Mouse (Mus musculus) spleen, postnatal 36 days (tissue): Measurements from ENCODE around the gene Gm10643.
A peak's percentile ranks its signal among the peaks of the same experiment; 100 is the strongest.

Source experiments
- DNase-seq, 2 experiments: peaks; one replicate each; pipeline ENCODE4 v3.0.0; 2022; ENCODE audit warnings: low spot score in 2 of 2, mixed read lengths in 1 of 2

Gm10643 gene

DNA sequence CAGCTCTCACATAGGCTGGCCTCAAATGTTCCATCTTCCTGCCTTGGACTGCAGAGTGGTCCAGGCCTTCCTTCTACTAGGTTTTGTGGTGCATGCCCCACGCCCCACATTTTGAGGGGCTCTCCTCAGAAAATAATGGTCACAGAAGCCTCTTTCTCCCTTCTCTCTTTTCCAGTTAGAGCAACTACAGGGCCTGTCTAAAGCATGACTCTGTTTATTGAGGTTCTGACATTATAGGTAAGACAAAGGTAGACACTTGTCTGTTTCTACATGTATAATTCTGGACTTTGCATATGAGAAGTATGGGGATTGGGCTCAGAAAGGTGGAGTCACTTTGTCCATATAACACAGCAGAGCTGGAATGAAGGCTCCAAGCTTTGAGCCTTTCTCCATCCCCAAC, at the start of gene Gm10643:
Gm10643 (minus strand) TSS at position 101 of the 400 bp plus-strand sequence.
- DNase-seq: no peak

DNA sequence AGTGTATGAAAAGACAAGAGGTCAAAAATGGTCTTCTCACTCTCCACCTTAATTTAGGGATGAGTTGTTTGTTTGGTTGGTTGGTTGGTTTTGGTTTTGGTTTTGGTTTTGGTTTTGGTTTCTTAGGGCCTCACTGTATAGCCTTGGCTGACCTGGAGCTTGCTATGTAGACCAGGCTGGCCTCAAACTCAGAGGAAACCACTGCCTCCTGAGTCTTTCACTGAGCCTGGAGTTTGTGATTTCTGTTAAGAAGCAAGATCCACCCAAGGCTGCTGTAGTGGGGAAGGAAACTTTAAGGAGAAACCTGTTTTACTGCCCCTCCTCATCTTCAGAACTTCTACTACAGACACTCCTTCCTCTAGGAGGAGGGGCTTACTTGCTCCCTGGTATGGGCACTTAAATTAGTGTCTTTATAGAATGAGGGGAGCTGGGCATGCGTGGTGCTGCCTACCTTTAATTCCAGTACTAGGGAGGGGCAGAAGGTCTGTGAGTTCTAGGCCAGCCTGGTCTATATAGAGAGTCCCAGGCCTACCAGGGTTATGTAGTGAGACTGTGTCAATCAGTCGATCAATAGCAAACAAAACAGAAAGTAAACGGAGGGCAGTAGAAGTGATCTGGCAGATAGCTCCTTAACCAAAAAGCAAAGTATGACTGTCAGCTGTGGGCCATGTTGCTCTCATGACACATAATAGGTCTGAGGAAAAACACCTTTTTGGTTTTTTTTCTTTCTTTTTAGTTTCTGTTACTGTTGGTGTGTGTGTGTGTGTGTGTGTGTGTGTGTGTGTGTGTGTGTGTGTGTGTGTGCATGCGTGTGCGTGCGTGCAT, 41.5 kb upstream of the Gm10643 start:
- DNase-seq: no peak

DNA sequence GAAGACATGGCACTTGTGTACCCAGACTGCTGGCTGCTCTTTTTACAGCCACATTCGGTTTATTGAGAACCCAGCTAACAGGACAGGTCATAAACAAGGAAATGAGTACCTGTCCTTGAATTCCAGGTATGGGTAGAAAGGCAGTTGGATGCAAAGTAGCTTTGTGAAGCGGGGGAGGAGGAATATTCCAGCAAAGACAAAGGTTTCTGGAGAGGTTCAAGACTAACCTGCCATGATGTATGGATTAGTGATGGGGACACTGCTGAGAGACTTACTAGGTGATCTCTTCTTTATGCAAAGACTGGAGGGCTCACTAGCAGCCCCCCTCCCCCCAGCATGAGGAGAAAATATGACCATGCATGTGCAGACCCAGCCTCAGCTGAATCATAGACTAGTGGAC, 40.7 kb upstream of the Gm10643 start:
- DNase-seq: no peak

DNA sequence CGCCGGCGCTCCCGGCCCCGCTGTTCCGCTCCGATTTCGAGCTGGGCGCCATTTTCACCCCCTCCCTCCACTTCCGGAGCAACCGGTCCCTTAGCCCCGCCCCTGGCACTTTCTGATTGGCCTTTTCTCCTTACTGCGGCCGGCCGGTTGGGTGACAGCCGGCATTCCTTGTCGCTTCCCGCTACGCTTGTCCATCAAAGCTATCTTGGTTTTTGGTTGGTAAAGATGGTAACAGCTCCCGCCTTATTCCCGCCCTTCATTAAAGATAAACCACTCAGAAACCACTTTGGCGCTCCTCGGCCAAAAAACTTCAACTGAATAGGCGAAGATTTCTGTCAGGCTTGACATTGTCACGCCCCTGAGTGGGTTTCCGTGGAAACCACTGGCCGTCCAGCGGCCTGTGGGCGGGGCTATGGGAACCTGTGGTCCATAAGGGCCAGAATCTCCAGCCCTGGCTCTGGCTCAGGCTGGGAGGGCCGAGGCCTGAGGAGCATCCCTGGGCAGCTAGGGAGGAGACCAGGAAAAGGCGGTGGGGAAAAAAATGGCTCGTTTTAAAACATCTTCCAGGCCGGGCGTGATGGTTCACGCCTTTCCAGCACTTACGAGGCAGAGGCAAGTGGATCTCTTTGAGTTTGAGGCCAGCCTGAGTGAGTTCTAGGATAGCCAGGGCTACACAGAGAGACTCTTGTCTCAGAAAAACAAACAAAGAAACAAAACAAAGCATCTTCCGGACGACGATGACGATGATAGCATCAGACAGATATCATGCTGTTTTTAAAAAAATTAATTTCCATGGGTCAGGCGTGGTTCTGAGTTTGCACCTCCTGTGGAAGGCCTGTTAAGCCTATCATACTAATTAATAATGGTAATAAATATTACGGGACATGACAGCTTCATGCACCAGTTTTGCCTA, 40.0 kb upstream of the Gm10643 start, which contains the start of gene Dcaf15:
Dcaf15 (minus strand) TSS at position 72 of the 913 bp plus-strand sequence.
- peak; percentile 98 to 99 for DNase-seq

DNA sequence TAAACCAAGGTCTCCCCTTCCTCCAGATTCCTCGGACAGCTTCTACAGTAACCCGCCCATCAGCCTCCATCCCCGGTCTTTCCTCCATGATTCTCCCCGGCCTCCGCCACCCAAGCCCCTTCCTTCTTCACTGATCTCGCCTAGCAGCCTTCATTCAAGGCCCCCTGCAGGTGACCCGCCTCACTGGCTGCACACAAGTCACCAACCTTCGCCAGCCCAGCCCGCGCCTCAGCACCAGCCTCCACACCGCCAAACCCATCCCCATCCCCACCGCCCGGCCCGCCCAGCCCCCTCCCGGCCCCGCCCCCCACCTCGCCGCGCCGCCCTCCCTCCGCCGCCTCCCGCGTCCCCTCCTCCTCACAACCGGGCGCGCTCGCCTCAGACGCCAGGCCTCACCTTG, 39.3 kb upstream of the Gm10643 start:
- DNase-seq: peak; percentile 75 to 78

DNA sequence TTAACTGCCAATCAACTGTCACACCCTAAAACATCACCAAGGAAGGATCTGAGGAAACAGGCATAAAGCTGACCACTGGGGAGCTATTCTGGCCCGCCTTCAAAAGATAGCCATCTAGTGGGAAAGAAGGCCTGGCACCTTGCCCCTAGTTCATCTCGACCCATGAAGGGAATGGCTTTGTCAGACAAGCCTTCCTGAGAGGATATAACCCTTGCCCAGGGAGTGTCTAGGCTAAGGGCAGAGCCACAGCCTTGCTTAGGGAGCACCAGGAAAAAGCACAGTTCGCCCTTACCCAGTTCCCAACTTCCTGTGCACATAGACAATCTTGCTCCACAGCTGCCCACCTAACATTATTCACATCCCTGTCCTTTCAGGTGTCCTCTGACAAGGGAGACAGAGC, 38.7 kb upstream of the Gm10643 start:
- no peak for DNase-seq

DNA sequence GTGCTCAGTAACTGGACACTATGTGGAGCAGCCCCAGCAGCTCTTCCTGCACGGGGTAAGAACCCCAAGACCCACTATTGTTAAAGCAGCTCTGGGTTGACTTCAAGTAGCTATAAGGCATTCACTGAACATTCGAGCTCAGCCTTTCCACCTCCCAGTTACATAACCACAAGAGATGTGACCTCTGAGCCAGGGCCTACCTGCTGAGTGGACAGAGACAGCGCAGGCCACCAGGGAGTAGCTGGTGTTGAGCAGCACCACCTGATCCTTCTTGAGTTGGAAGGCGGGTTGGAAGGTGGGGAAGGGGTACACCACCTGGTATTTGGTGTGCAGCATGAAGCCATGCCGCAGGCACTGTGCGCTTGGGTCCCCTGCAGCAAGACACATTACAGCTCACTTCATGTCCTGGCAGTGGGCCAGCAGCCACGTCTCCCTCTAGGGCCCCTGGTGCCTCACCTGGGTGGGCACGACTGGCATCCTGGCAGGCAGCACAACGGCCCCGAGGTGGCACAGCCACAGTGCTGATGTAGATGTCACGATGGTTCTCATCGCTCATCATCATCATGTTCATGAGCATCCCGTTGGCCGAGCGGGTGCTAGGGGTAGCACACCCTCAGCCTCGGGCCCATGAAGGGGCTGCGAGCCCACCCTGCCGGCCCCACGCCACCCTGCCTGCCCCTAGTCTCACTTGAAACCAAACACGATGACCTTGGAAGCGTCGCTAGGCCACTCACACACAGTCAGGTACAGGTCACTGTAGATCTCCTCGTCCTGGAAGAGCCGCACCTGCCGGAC, 36.7 kb upstream of the Gm10643 start:
- no peak for DNase-seq

DNA sequence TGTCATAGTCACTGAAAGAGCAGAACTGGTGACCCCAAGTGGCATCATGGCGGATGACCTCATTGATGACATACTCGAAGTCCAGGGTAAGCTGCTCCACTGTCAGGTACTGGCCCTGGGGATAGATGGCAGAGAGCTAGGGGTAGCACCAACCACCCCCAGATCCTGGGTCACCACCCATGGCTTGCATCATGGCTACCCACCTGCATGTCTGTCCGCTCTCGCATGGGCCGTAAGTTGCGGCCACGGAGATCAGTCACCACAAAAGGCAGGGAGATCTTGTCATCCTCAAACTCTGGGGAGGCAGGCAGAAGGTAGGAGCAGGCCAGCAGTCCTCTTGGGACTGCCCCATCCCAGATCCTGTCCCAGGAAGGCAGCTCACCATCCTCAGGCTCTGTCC, 33.4 kb upstream of the Gm10643 start:
- no peak for DNase-seq

DNA sequence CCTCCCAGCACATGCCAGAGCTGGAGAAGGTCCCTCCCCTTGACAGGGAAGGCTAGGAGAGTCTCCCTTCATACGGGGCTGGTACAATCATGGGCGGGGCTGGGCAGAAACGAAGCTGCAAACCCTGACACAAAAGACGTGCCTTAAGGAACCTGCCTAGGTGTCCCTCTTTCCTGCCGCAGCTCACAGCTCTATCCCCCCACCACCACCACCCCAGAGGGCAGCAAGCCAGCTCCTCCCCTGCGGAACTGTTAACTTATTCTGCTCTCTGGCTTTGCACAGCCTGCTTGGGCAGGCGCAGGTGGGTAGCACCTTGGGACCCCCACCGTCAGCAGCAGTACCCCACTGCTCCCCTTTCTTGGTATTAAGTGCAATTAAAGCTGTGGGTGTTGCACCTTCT, 31.1 kb upstream of the Gm10643 start:
- no peak for DNase-seq

DNA sequence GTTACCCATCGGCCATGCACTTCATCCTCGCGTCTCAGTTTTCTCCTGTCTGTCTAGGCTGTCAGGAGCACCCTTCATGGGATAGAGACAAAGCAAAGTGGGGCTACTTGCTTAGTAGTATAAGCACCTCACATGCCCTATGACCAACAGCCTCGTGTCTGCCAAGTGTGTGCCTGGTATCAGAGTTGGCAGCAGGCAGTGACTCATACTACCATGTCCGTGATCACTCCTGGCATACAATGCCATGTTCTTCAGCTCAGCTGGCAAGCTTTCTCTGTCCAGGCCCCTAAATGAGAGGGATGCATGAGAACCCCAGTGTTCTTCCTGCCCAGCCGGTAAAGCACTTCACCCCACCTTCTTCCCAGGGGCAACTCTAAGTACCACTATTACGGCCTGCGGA, 25.6 kb upstream of the Gm10643 start:
- DNase-seq: no peak

DNA sequence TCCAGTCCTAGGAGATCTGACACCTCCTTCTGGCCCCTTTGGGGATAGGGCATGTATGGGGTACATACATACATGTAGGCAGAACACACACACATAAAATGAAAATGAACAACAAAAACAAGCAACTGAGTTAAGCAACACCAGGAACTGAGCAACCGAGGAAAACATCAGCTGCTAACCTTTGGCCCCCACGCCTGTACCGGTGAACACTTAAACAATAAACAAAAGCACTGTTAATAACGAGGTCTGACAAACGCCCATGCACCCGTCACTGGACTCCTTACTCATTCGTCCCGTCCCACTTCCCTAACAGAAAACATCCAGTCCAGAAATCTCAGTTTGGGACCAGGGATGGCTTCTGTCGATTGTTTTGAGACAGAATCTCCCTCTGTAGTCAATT, 24.3 kb upstream of the Gm10643 start:
- no peak for DNase-seq

DNA sequence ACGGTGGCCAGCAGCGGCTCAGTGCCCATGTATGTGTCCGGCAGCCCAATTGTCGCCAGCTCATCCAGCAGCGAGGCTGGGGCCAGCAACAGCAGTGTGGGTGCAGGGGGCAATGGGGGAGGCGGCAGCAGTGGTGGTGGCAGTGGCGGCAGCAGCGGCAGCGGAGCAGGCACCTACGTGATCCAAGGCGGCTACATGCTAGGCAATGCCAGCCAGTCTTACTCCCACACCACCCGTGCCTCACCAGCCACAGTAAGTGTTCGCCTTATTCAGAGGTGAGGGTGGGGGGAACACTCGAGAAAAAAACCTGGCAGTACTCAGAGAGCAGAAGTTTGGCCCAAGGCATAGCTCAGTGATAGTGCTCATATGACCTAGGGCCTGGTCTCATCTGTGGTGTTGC, 22.9 kb upstream of the Gm10643 start:
- no peak for DNase-seq

DNA sequence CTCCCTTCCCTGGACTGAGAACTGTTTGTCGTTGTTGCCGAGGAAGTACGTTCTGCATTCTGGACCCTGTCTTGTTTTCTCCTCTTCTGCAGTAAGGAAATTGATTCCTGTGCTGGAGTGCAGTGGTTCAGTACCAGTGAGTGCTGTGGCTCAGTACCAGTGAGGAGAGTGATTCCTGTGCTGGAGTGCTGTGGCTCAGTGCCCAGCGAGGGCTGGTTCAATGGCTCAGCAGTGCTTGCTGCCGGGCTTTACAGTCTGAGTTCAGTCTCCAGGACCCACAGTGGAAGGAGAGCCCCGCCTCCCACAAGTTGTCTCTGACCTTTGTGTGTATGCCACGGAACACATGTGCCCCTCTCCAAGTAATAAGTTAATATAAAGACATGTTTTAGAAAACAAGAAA, 22.2 kb upstream of the Gm10643 start:
- no peak for DNase-seq

DNA sequence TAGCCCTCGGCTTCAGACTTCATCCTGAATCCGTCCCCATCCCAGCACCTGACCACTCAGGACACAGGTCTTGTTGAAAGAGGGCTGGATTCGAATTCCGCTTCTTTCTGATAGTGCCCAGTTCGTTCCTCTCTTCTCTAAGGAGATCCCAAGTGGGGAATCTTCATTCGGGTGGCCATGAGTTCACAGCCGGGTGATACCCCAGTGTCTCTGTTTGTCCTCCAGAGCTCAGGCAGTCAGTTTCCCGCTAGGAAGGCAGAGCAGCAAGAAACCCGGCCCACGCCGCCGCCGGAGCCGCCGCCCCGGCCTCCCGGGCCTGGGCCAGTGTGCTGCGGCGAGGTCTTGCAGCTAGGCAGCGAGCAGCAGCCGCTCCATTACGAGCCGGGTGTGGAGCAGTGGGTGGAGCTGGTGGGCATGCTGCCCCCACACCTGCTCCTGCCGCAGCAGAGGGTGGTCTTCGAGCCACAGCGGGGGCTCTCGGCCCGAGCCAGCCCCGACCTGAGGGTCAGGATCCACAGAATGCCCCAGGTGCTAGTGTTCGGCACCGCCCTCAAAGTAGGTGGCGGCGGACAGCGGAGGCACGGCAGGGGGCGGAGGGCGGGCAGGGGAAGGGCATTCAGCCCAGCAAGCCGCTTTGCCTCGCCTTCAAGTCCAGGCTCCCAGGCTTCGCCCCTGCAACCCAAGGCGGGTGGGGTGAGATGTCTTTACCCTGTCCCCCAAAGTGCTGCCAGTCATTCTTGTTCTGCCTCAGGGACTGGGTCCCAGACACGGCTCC, 19.6 kb upstream of the Gm10643 start:
- no peak for DNase-seq

DNA sequence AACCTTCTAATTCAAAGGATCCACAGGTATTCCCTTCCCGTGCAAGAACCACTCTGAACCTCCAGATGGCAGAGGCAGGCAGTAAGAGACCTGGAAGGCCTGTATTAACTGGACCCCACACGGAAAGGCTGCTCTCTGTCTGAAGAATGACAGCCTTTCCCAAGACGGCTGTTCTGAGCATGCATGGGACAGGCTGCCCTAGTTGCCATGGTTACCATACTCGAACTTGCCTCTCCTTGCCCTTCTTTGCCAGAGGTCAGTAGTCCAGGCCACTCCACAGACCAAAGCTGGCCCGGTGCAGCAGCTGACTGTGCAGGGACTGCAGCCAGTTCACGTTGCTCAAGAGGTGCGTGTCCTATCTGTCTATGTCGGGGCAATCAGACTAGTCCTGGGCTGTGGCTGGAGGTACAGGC, 18.9 kb upstream of the Gm10643 start:
- no peak for DNase-seq

DNA sequence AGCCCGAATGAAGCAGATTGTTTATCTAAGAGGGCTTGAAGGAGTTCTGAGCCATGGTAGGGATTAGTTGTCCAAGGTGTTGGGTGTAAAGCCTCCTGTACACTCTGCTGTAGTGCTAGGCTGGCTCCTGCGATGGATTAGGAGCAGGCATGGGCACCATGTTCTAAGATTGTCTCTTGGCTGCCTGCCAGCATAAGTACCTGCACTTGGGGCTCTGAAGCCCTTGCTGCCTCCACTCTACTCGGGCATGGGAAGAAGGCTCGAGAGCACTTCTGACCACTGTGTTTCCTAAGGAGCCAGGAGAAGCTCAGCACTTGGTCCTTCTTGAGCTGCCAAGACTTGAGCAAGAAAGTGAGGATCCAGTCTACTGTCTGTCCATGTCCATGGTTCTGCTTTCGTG, 14.3 kb upstream of the Gm10643 start:
- no peak for DNase-seq

DNA sequence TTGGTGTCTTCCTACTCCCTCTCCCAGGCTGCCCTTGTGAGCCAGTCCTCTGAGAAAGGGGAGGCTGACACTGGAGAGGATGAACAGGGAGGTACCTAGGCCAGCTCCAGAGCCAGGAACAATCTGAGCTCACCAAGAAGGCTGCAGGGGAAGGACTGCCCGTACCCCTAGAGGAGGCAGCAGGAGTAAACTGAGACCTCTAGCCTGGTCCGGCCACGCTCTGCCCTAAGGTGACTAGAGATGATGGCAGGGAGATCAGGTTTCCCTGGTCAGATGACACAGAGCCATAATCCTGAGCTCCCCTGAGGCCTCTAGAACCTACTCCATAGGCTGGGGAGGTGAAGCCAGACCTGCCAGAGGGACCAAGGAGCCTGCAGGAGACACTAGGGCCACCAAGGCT, 11.9 kb upstream of the Gm10643 start:
- no peak for DNase-seq

DNA sequence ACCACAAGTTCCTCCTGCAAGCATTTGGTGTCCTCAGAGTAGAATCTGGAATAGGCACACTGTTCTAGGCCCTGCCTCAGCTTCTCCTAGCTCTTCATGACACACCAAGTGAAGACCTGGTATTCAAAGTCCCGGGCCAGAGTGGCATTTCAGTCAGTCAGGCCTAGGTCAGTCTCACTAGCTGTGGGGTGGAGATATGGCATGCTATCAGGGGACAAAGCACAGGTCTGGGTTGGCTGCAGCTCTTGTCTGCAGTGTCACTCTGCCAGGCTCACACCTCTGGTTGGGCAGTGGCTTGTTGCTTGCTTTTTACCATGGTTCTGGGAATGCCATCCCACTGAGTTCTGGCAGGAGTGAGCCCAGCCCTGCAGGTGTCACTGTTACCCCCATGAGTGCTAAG, 11.5 kb upstream of the Gm10643 start:
- DNase-seq: no peak

DNA sequence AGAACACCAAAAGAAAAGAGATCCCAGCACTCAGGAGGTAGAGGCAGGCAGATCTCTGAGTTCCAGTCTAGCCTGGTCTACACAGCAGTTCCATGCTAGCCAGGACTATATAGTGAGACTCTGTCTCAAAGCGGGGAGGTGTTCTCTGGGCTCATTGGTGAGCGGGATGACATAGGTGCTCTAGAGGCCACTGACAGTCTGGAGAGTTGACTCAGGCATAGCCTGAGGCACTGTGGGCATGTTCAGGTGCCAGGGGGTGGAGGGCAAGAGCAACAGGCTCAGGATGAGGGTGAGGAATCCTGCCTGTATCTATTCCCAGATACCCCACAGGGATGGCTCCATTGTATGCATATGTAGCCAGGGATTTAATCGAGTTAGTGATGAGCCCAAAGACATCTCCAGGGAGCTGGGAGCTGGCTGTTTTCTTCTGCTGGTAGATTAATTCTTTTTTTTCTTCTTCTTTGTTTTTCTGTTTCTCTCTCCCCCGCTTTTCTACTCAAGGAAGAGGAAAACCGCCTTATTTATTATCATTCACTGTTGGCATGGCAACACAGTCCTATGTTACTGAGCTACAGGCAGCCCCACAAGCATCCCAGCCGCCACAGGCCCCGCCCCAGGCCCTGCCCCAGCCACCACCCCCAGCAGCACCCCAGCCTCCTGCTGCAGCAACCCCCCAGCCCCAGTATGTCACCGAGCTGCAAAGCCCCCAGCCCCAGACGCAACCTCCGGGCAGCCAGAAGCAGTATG, 8.5 kb upstream of the Gm10643 start:
- no peak for DNase-seq

DNA sequence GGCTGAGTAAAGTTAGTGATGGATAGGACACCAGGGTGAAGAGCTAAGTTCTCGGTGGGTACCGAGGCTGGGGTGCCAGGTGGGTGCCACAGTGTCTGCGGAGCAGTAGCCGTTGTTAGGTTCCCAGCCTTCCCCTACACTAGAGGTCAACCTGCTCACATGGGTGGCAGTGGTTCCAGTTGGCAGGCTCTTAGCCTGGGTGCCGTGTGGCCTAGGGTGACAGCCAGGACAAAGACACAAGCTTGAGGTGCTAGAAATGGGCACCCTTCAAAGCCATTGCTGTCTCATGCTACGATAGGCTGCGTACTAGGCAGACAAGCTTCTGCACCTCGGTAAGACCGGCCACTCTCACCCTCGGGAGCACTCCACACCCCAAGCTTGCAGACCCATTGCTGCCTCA, 7.4 kb upstream of the Gm10643 start:
- DNase-seq: no peak

DNA sequence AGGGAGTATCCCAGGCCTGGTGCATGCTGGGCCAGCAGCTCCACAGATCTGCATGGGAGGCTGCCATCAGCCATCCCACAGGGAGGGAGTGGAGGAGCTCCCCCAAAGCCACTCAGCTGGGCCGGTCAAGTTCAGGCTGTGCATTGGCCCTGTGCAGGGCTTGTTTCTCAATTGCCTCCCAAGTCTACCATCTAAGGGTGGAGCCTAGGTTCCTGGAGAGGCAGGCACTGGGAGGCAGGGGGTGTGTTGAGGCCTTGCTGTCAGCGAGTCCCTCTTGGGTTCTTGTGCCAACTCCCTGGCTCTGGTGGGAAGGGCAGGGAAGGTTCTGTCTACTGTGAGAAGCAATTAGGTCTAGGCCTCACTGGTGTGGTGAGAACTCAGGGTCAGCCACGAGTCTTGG, 7.0 kb upstream of the Gm10643 start:
- DNase-seq: no peak
